Mouse (Mus musculus): ENCODE measurements at regions not wholly inside any gene's neighbourhood (a gene's known extent, or its start where the extent isn't known, plus 50 kb on each side); places are given as distances from the start of the nearest gene placed in this dataset.

- H3K4me1 ChIP-seq (ENCODE audit: control insufficient read depth, insufficient read depth, low read length), result peaks cover 16% of the 10 kb centered on the region
- TF ChIP-seq POLR2A (IDR thresholded peaks at IDR 0.05; ENCODE audit: borderline replicate concordance, extremely low read depth, low read depth, low read length) (no peak), CTCF (IDR thresholded peaks at IDR 0.05; ENCODE audit: insufficient read depth, low read length) (no peak)
- H3K4me3 ChIP-seq (replicated peaks; ENCODE audit: extremely low read depth, low read depth, low read length), result no peak overlapping the region
- DNase-seq, result no peak
- 42% methylated on average over 16 of the region's 16 CpGs for WGBS
Observed at GRCm38 (mm10) chr3:52640250-52641147, 372.4 kb downstream of the Foxo1 start.

GRCm38 (mm10) chr3:52638816-52639215, 370.7 kb downstream of the Foxo1 start:
- Histone ChIP-seq H3K4me1 (ENCODE audit: control insufficient read depth, insufficient read depth, low read length) (peaks cover 17% of the 10 kb centered on the region), H3K4me3 (replicated peaks; ENCODE audit: extremely low read depth, low read depth, low read length) (no peak overlapping the region)
- WGBS, result 88% methylated on average over 5 of the region's 5 CpGs
- DNase-seq, result no peak
- no peak for TF ChIP-seq POLR2A (IDR thresholded peaks at IDR 0.05; ENCODE audit: borderline replicate concordance, extremely low read depth, low read depth, low read length)
- TF ChIP-seq CTCF (IDR thresholded peaks at IDR 0.05; ENCODE audit: insufficient read depth, low read length), result no peak

- TF ChIP-seq POLR2A (IDR thresholded peaks at IDR 0.05; ENCODE audit: borderline replicate concordance, extremely low read depth, low read depth, low read length) (no peak), CTCF (IDR thresholded peaks at IDR 0.05; ENCODE audit: insufficient read depth, low read length) (no peak)
- H3K4me1 ChIP-seq (ENCODE audit: control insufficient read depth, insufficient read depth, low read length), result peaks cover 12% of the 10 kb centered on the region
- DNase-seq, result no peak
- WGBS, result 23% methylated on average over 6 of the region's 6 CpGs
- no peak overlapping the region for H3K4me3 ChIP-seq (replicated peaks; ENCODE audit: extremely low read depth, low read depth, low read length)
Observed at GRCm38 (mm10) chr3:52634353-52634752, 366.2 kb downstream of the Foxo1 start.

- no peak overlapping the region for H3K4me3 ChIP-seq (replicated peaks; ENCODE audit: extremely low read depth, low read depth, low read length)
- TF ChIP-seq POLR2A (IDR thresholded peaks at IDR 0.05; ENCODE audit: borderline replicate concordance, extremely low read depth, low read depth, low read length) (no peak), CTCF (IDR thresholded peaks at IDR 0.05; ENCODE audit: insufficient read depth, low read length) (no peak)
- no peak for DNase-seq
- H3K4me1 ChIP-seq (ENCODE audit: control insufficient read depth, insufficient read depth, low read length), result peaks cover 12% of the 10 kb centered on the region
- 73% methylated on average over 15 of the region's 15 CpGs for WGBS
Observed at GRCm38 (mm10) chr3:52633491-52634100, 365.5 kb downstream of the Foxo1 start.

GRCm38 (mm10) chr3:52632635-52633034, 364.5 kb downstream of the Foxo1 start:
- WGBS, result 53% methylated on average over 2 of the region's 2 CpGs
- TF ChIP-seq POLR2A (IDR thresholded peaks at IDR 0.05; ENCODE audit: borderline replicate concordance, extremely low read depth, low read depth, low read length), result no peak
- no peak for TF ChIP-seq CTCF (IDR thresholded peaks at IDR 0.05; ENCODE audit: insufficient read depth, low read length)
- Histone ChIP-seq H3K4me1 (ENCODE audit: control insufficient read depth, insufficient read depth, low read length) (peaks cover 12% of the 10 kb centered on the region), H3K4me3 (replicated peaks; ENCODE audit: extremely low read depth, low read depth, low read length) (no peak overlapping the region)
- DNase-seq, result no peak

GRCm38 (mm10) chr3:52630209-52630608, 362.1 kb downstream of the Foxo1 start:
- no peak for DNase-seq
- TF ChIP-seq POLR2A (IDR thresholded peaks at IDR 0.05; ENCODE audit: borderline replicate concordance, extremely low read depth, low read depth, low read length) (no peak), CTCF (IDR thresholded peaks at IDR 0.05; ENCODE audit: insufficient read depth, low read length) (no peak)
- peaks cover 12% of the 10 kb centered on the region for H3K4me1 ChIP-seq (ENCODE audit: control insufficient read depth, insufficient read depth, low read length)
- H3K4me3 ChIP-seq (replicated peaks; ENCODE audit: extremely low read depth, low read depth, low read length), result no peak overlapping the region
- WGBS, result 56% methylated on average over 5 of the region's 5 CpGs

- DNase-seq, result no peak
- WGBS, result 82% methylated on average over 1 of the region's 1 CpGs
- Histone ChIP-seq H3K4me3 (replicated peaks; ENCODE audit: extremely low read depth, low read depth, low read length) (no peak overlapping the region), H3K4me1 (ENCODE audit: control insufficient read depth, insufficient read depth, low read length) (peaks cover 4% of the 10 kb centered on the region; the same call in 1 of the 2 replicates)
- TF ChIP-seq CTCF (IDR thresholded peaks at IDR 0.05; ENCODE audit: insufficient read depth, low read length) (no peak), POLR2A (IDR thresholded peaks at IDR 0.05; ENCODE audit: borderline replicate concordance, extremely low read depth, low read depth, low read length) (no peak)
Observed at GRCm38 (mm10) chr3:52625125-52625524, 357.0 kb downstream of the Foxo1 start.

- 85% methylated on average over 8 of the region's 8 CpGs for WGBS
- Histone ChIP-seq H3K4me1 (ENCODE audit: control insufficient read depth, insufficient read depth, low read length) (peaks cover 10% of the 10 kb centered on the region), H3K4me3 (replicated peaks; ENCODE audit: extremely low read depth, low read depth, low read length) (no peak overlapping the region)
- TF ChIP-seq CTCF (IDR thresholded peaks at IDR 0.05; ENCODE audit: insufficient read depth, low read length), result no peak
- TF ChIP-seq POLR2A (IDR thresholded peaks at IDR 0.05; ENCODE audit: borderline replicate concordance, extremely low read depth, low read depth, low read length), result no peak
- no peak for DNase-seq
Observed at GRCm38 (mm10) chr3:52622530-52622929, 354.4 kb downstream of the Foxo1 start.

- peaks cover 10% of the 10 kb centered on the region for H3K4me1 ChIP-seq (ENCODE audit: control insufficient read depth, insufficient read depth, low read length)
- DNase-seq, result no peak
- TF ChIP-seq POLR2A (IDR thresholded peaks at IDR 0.05; ENCODE audit: borderline replicate concordance, extremely low read depth, low read depth, low read length) (no peak), CTCF (IDR thresholded peaks at IDR 0.05; ENCODE audit: insufficient read depth, low read length) (no peak)
- WGBS, result 58% methylated on average over 8 of the region's 8 CpGs
- no peak overlapping the region for H3K4me3 ChIP-seq (replicated peaks; ENCODE audit: extremely low read depth, low read depth, low read length)
Observed at GRCm38 (mm10) chr3:52621936-52622335, 353.8 kb downstream of the Foxo1 start.

- peaks cover 10% of the 10 kb centered on the region for H3K4me1 ChIP-seq (ENCODE audit: control insufficient read depth, insufficient read depth, low read length)
- WGBS, result 52% methylated on average over 2 of the region's 2 CpGs
- no peak for TF ChIP-seq POLR2A (IDR thresholded peaks at IDR 0.05; ENCODE audit: borderline replicate concordance, extremely low read depth, low read depth, low read length)
- TF ChIP-seq CTCF (IDR thresholded peaks at IDR 0.05; ENCODE audit: insufficient read depth, low read length), result no peak
- no peak for DNase-seq
- no peak overlapping the region for H3K4me3 ChIP-seq (replicated peaks; ENCODE audit: extremely low read depth, low read depth, low read length)
Observed at GRCm38 (mm10) chr3:52618925-52619224, 350.7 kb downstream of the Foxo1 start.
